Mouse (Mus musculus) telencephalon, adult 2 months (tissue): ENCODE results near the gene Cdh26.

ENCODE experiments used
- DNase-seq: peaks from one replicate; pipeline ENCODE4 v3.0.0-alpha.2; 2011; ENCODE audit warnings: low read depth, low spot score

Cdh26 gene

GRCm38 (mm10) chr2:178437311-178437710 is 7.0 kb downstream of the Cdh26 start:
- DNase-seq, result no peak

GRCm38 (mm10) chr2:178449386-178449785 is 19.1 kb downstream of the Cdh26 start:
- no peak for DNase-seq

GRCm38 (mm10) chr2:178450236-178450635 is 19.9 kb downstream of the Cdh26 start:
- no peak for DNase-seq

- no peak for DNase-seq
Observed at GRCm38 (mm10) chr2:178450961-178451360, 20.6 kb downstream of the Cdh26 start.

DNA sequence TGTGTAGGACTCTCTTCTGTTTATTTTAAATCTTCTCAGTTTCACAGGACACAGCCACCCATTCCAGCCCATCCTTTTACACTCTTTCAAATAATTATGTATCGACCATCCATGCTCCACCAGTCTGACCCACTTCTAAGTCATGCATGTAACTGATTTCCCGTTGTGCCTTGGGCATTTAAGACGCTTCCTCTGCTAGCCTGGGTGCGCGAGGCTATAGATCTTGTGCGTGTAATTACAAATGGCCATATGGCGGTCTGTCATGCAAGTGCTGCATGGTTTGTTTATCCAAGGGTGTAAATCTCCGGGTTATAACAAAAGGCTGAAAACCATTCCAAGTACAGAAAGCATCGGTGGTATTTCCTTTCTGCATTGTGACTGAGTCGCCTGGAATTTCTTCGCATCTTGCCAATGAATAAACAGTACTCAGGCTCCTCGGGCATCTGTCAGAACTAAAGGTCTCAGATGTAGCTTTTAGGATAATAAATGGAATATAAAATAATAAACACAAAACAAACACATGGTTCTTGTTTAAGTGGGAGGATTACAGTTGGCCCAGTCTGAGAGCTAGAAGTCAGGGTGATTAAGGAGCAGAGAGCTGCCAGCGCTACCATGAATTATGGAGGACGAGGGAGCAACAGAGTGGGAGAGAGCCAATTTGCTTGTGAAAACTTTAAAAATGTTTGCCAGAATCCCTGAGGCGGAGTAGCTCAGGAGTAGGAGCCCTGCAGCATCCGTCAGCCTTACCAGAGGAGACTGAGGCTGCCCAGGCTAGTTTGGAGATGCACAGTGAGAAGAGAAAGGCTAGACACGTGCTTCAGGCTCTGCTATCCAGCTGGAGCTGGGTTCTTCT is 24.6 kb downstream of the Cdh26 start:
- no peak for DNase-seq

GRCm38 (mm10) chr2:178457414-178457813 is 27.1 kb downstream of the Cdh26 start:
- DNase-seq, result no peak

- no peak for DNase-seq
Observed at GRCm38 (mm10) chr2:178460353-178460752, 30.0 kb downstream of the Cdh26 start.

DNA sequence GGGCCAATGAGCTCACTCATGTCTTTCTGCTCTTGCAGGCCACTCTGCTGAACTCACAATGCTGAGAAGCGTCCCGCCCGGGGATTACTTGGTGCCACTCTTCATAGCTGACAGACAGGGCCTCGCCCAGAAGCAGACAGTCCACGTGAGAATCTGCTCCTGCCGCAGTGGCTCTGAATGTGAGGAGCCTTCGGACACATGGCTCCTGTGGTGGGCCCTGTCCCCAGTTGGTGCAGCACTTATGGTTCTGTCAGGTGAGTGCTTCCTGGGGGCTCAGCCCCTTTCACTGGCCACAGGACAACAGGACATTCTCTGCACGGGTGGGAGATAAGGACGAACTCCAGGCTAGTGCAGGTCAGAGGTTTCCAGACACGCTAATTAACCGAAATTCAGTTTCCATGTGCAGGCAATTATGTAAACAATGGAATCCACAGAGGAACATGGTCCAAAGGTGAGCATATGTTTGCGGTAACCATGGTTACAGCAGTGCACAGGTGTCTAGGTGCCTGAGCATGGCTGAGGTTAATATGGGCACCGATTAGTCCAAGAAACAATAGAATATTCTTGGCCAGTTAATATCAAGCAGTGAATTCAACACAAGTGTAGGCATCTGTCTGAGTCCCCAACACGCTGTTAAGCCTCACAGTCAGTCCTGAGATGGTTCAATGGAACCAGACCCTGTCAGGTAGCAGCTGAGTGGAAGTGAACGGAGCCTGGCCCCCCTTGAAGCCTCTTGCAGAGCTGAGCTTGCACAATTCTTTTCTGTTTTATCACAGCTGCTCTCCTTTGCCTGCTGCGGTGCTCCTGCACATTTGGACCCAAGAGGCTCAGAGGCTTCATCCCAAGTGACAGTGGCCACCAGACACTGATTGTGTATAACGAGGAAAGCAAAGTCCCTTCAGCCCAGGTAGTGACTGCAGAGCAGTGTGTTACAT is 41.5 kb downstream of the Cdh26 start:
- no peak for DNase-seq

DNA sequence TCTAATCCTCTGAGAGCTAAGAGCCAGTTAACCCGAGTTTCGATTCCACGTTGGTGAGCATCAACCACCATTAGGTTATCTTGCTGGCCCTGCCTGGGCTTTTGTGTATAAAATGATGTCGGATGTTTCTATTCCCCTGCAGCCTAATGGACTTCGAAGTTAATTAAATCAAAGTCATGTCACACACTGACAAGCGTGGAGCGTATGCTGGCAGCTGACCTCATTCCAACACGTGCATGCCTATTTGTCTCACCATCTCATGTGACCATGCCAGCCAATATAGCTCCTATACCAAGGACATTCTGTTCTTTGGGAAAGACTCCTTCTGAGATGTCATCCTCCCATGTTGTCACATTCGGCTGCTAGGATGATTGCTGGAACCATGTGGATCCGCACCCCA is 43.6 kb downstream of the Cdh26 start:
- DNase-seq, result no peak

DNA sequence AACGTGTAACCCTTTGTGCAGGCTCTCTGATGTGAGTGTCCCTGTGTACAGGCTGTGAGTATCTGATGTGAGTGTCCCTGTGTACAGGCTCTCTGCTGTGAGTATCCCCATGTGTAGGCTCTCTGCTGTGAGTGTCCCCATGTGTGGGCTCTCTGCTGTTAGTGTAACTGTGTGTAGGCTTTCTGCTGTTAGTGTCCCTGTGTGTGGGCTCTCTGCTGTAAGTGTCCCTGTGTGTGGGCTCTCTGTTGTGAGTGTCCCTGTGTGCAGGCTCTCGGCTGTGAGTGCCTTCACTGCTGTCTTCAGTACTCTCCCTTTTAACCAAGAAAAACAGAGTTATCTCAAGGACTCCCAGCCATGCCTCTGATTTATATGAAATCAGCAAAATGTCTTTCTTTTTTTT is 46.9 kb downstream of the Cdh26 start:
- peak; percentile 40 for DNase-seq

GRCm38 (mm10) chr2:178479011-178479410 is 48.7 kb downstream of the Cdh26 start:
- no peak for DNase-seq

- no peak for DNase-seq
Observed at GRCm38 (mm10) chr2:178480932-178481331, 50.6 kb downstream of the Cdh26 start.

GRCm38 (mm10) chr2:178483462-178483861 is 53.1 kb downstream of the Cdh26 start:
- no peak for DNase-seq

GRCm38 (mm10) chr2:178488276-178488675 is 57.9 kb downstream of the Cdh26 start:
- no peak for DNase-seq

DNA sequence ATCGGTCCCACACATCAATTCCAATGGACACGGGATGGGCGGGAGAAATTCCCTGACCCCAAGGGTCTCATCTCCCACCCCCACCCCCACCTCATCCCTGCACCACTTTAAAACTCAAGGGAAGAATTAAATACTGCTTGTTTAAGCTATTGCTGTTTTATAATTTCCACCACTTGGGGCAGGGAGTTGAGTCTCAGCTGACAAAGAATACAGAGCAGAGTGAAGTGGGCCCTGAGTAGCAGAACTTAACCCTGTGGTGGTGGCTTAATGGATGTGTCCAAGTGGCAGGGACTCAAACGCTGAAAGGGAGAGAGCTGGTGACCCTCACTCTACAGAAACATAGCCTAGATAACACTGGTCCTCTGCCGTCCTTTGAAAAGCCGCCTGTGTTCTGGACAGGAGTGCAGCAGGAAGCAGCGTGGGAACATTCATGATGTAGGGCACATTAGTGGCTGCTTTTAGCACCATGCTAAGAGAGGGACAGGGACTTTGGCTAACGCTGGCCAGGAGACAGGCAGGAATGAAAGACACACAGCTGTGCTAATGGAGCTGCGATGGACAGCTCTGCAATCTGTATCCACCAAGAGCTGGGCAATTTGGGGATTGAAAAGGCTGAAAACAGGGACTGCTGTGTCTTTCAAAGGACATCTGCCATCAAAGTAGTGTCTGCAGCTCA is 60.1 kb downstream of the Cdh26 start:
- no peak for DNase-seq

- no peak for DNase-seq
Observed at GRCm38 (mm10) chr2:178494066-178494465, 63.7 kb downstream of the Cdh26 start.

GRCm38 (mm10) chr2:178495816-178496215 is 65.5 kb downstream of the Cdh26 start:
- DNase-seq, result no peak

GRCm38 (mm10) chr2:178497900-178498299 is 67.6 kb downstream of the Cdh26 start:
- DNase-seq, result no peak

- DNase-seq, result peak; percentile 57
Observed at GRCm38 (mm10) chr2:178498409-178498808, 68.1 kb downstream of the Cdh26 start.

GRCm38 (mm10) chr2:178502469-178502868 is 72.1 kb downstream of the Cdh26 start:
- DNase-seq, result no peak

DNA sequence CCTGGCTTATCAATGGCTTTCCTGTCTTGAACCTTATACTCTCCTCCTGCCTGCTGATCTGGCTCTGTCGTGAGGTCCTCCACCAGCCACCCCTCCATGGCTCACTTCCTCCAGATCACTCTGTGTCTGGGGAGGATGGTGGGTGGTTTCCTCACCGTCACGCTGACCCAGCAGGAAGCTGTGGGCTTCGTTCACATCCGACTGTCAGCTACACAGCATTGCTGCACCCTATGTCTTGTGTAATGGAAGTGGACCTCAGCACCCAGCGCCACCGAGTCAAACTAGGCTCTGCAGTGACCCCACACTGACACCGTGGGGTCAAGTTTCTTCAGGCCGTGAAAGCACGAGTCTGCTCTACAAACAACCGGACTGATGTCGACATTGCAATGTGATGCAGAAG is 75.7 kb downstream of the Cdh26 start:
- no peak for DNase-seq
